ENCODE assay signal across 8 mouse cellular contexts in genomic region chr16:37539240-37539610, GRCm38 (mm10). TPM values are rescaled to one million over a fixed set of nuclear protein-coding genes. Genes with fewer than 3 reads are reported as not detected.
DNase-seq lines count a peak whose midpoint lies in the region; ATAC-seq and TF ChIP-seq lines count a peak whose summit lies in the region.

No protein-coding gene starts in this region.

- no peak for TF ChIP-seq EP300 in stomach, postnatal 0 days (optimal IDR thresholded peaks at IDR 0.05)

- peak overlapping the region; percentile 76 for H3K4me3 ChIP-seq in thymus, adult 2 months (ENCODE audit: control insufficient read depth, insufficient read depth, low read length)
- H3K4me3 ChIP-seq in liver, embryonic 12.5 days: peak overlapping the region; percentile 89
- peak overlapping the region; percentile 78 for H3K4me3 ChIP-seq in stomach, postnatal 0 days (ENCODE audit: low read depth, low read length)

- WGBS in thymus, adult 2 months: under 1% methylated on average over 22 of the region's 22 CpGs
- under 1% methylated on average over 22 of the region's 22 CpGs for WGBS in liver, embryonic 12.5 days (ENCODE audit: insufficient replicate concordance)
- WGBS in stomach, postnatal 0 days: under 1% methylated on average over 22 of the region's 22 CpGs

- no peaks in the 10 kb centered on the region for H3K27me3 ChIP-seq in thymus, adult 2 months (ENCODE audit: control insufficient read depth, insufficient read depth, low read length)
- H3K27me3 ChIP-seq in liver, embryonic 12.5 days (replicated peaks): no peaks in the 10 kb centered on the region
- H3K27me3 ChIP-seq in stomach, postnatal 0 days (ENCODE audit: control insufficient read depth, insufficient read depth, low read length): no peaks in the 10 kb centered on the region

- TF ChIP-seq CTCF in thymus, adult 2 months (IDR thresholded peaks at IDR 0.05; ENCODE audit: borderline replicate concordance, control insufficient read depth, extremely low read depth, insufficient read depth, low read length, poor library complexity): no peak
- TF ChIP-seq CTCF in stomach, postnatal 0 days (IDR thresholded peaks at IDR 0.05; ENCODE audit: low read depth): no peak

- H3K9ac ChIP-seq in liver, embryonic 12.5 days: peak overlapping the region; percentile 90
- H3K9ac ChIP-seq in stomach, postnatal 0 days (ENCODE audit: low read length): peak overlapping the region; percentile 91

- peak overlapping the region; percentile 94 for H3K4me2 ChIP-seq in liver, embryonic 12.5 days
- H3K4me2 ChIP-seq in stomach, postnatal 0 days (replicated peaks; ENCODE audit: low read depth): peak overlapping the region; percentile 90

- no peak for DNase-seq in cerebellum, postnatal 25 days
- DNase-seq in thymus, adult 2 months: no peak
- no peak for DNase-seq in thymus, postnatal 4 days
- no peak for DNase-seq in stomach, postnatal 0 days (ENCODE audit: low spot score)
- no peak for DNase-seq in urinary bladder, adult 18-20 months (ENCODE audit: low spot score in 2 of 2)
- no peak for DNase-seq in retina, postnatal 1 day

- peaks cover 7% of the 10 kb centered on the region for H3K4me1 ChIP-seq in thymus, adult 2 months (replicated peaks; ENCODE audit: control insufficient read depth, insufficient read depth, low read length)
- peaks cover 36% of the 10 kb centered on the region for H3K4me1 ChIP-seq in liver, embryonic 12.5 days
- H3K4me1 ChIP-seq in stomach, postnatal 0 days (replicated peaks; ENCODE audit: control insufficient read depth, insufficient read depth): no peaks in the 10 kb centered on the region

- no peak for TF ChIP-seq POLR2A in thymus, adult 2 months (IDR thresholded peaks at IDR 0.05; ENCODE audit: control insufficient read depth, extremely low read depth, insufficient read depth, low read length, poor library complexity)

- peaks cover 3% of the 10 kb centered on the region; the same call in 1 of the 2 replicates for H3K36me3 ChIP-seq in thymus, adult 2 months (ENCODE audit: control insufficient read depth, insufficient read depth, low read length)
- H3K36me3 ChIP-seq in liver, embryonic 12.5 days: peaks cover 29% of the 10 kb centered on the region
- peaks cover 6% of the 10 kb centered on the region; the same call in 1 of the 2 replicates for H3K36me3 ChIP-seq in stomach, postnatal 0 days (ENCODE audit: control insufficient read depth, insufficient read depth, low read length)

- no peaks in the 10 kb centered on the region for H3K9me3 ChIP-seq in liver, embryonic 12.5 days (replicated peaks)
- H3K9me3 ChIP-seq in stomach, postnatal 0 days (ENCODE audit: control insufficient read depth, low read length): no peaks in the 10 kb centered on the region

- H3K27ac ChIP-seq in thymus, adult 2 months (ENCODE audit: control insufficient read depth, insufficient read depth, low read length): no peak overlapping the region
- H3K27ac ChIP-seq in liver, embryonic 12.5 days: peak overlapping the region; percentile 82
- peak overlapping the region; percentile 78 for H3K27ac ChIP-seq in stomach, postnatal 0 days (replicated peaks)

- peak; percentile 54 for ATAC-seq in cerebellum, adult (ENCODE audit: insufficient number of reproducible peaks, low FRiP score, low TSS enrichment)
- ATAC-seq in liver, embryonic 12.5 days: peak; percentile 61
- ATAC-seq in stomach, postnatal 0 days (ENCODE audit: low FRiP score, low TSS enrichment): peak; percentile 68; the same call in 1 of the 2 replicates

RNA-seq across cellular contexts. Expression of gene Gtf2e1, which starts 0.4 kb away (rescaled TPM):
- 6.7 and 7.4 TPM in 2 replicates for polyA plus RNA-seq in thymus, adult 2 months (2012; rRNA removed)
- polyA plus RNA-seq in liver, embryonic 12.5 days (2016; fragmentation: Nextera tagmentation; extraction: Ambion mirVana): 18.1 and 18.3 TPM in 2 replicates
- 9.2 and 9.5 TPM in 2 replicates for polyA plus RNA-seq in stomach, postnatal 0 days (2015; fragmentation: Nextera tagmentation; extraction: Ambion mirVana)

RNA-seq across cellular contexts. Expression of gene Rabl3, which starts 0.5 kb away (rescaled TPM):
- 2.7 and 3.1 TPM in 2 replicates for polyA plus RNA-seq in thymus, adult 2 months (2012; rRNA removed)
- polyA plus RNA-seq in liver, embryonic 12.5 days (2016; fragmentation: Nextera tagmentation; extraction: Ambion mirVana): 19.8 and 20.8 TPM in 2 replicates
- 13.2 and 13.5 TPM in 2 replicates for polyA plus RNA-seq in stomach, postnatal 0 days (2015; fragmentation: Nextera tagmentation; extraction: Ambion mirVana)

RNA-seq across cellular contexts. Expression of gene Hgd, which starts 40.7 kb away (rescaled TPM):
- 0.54 and 1.4 TPM in 2 replicates for polyA plus RNA-seq in thymus, adult 2 months (2012; rRNA removed)
- polyA plus RNA-seq in liver, embryonic 12.5 days (2016; fragmentation: Nextera tagmentation; extraction: Ambion mirVana): 17.8 and 19.5 TPM in 2 replicates
- 0.21 and 0.29 TPM in 2 replicates for polyA plus RNA-seq in stomach, postnatal 0 days (2015; fragmentation: Nextera tagmentation; extraction: Ambion mirVana)
